Mouse (Mus musculus) CH12.LX (cell line): ENCODE results near the gene Baiap2l2.

ENCODE experiments used
- CHD2 ChIP-seq: IDR thresholded peaks from 2 replicates; pipeline ENCODE4 v1.6.1; 2011; ENCODE audit warnings: low read length, improper control_type of control experiment
- CTCF ChIP-seq, 2 experiments: IDR thresholded peaks in 1 of 2; conservative IDR thresholded peaks in 1 of 2; 2 replicates each; pipeline ENCODE4 v1.5.1; 2011 to 2012; ENCODE audit warnings: low read depth in 2 of 2, low read length in 2 of 2, improper control_type of control experiment in 1 of 2, inconsistent platforms in 1 of 2, mild to moderate bottlenecking in 1 of 2, moderate library complexity in 1 of 2
- EP300 ChIP-seq: IDR thresholded peaks from 2 replicates; pipeline ENCODE4 v1.6.1; 2011; ENCODE audit warnings: low read length, improper control_type of control experiment
- KAT2A ChIP-seq: IDR thresholded peaks from 2 replicates; pipeline ENCODE4 v1.6.1; 2012; ENCODE audit warnings: low read length, improper control_type of control experiment, inconsistent platforms; ENCODE audit not compliant: insufficient replicate concordance
- MAX ChIP-seq: IDR thresholded peaks from 2 replicates; pipeline ENCODE4 v1.6.1; 2011; ENCODE audit warnings: low read length, improper control_type of control experiment
- MYC ChIP-seq: IDR thresholded peaks from 2 replicates; pipeline ENCODE4 v1.6.1; 2011; ENCODE audit warnings: low read depth, mild to moderate bottlenecking, improper control_type of control experiment, low read length
- POLR2A ChIP-seq: IDR thresholded peaks from 2 replicates; pipeline ENCODE4 v1.6.1; 2011; ENCODE audit warnings: low read depth, mild to moderate bottlenecking, improper control_type of control experiment, low read length
- SIN3A ChIP-seq: IDR thresholded peaks from 2 replicates; pipeline ENCODE4 v1.6.1; 2012; ENCODE audit warnings: low read length, improper control_type of control experiment, inconsistent platforms

DNA sequence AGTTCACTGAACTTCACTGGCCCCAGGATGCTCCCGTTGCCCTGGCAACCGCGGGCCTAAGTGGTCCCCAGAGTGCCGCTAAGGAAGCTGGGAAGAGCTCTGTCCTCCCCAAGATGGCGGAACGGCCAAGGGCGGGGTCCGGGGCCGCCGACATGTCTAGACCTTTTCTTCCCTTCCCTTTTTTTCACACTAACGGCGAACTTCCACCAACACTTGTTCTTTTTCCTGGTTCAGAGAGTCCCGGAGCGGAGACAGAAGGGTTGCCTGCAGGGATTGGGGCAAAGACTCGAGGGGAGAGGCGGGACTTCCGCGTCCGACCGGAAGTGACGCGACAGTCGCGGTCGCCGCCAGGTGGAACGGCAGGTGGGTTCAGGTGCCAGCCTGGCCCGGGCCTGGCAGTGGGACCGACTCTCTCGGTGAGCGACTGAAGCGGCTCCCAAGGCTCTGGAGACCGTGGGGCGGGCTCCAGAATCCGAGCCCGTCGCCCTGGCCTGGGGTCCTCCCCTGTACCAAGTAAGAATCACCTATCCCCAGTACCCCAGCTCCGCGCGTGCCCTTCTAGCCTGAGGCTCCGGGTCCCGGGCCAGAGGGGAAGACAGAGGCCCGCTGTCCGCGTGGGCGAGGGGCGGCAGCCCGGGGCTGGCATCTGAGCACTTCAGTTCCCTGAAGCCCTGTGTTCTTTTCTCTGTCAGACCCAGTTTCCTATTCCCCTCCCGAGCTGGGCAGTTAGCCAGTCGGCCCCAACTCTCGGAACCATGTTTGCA, 56.1 kb downstream of the Baiap2l2 start, which contains the start of the genes Pick1 and Gm49486:
- TF ChIP-seq CTCF (conservative IDR thresholded peaks at IDR 0.05 in 1 of 2, IDR thresholded peaks at IDR 0.05 in 1 of 2; ENCODE audit: low read depth in 2 of 2, low read length in 2 of 2), result no peak
- no peak for TF ChIP-seq EP300
- TF ChIP-seq SIN3A, result peak; percentile 42; the same call in 1 of the 2 replicates
- peak; percentile 64; the same call in 1 of the 2 replicates for TF ChIP-seq MAX
- TF ChIP-seq MYC, result peak; percentile 68
- peak; percentile 73; the same call in 1 of the 2 replicates for TF ChIP-seq KAT2A
- peak; percentile 80 for TF ChIP-seq POLR2A
- 0 out of 2 replicates have a peak, but pooled peaks have one; percentile 22 for TF ChIP-seq CHD2
